Mouse (Mus musculus) liver, embryonic 14.5 days (tissue): ENCODE results near the gene Ntsr1.

ENCODE experiments used
- CTCF ChIP-seq: IDR thresholded peaks from 2 replicates; pipeline ENCODE4 v1.5.1; 2016; ENCODE audit warnings: antibody characterized with exemption, low read depth, control low read depth
- EP300 ChIP-seq: IDR thresholded peaks from 2 replicates; pipeline ENCODE4 v1.6.1; 2016; ENCODE audit warnings: antibody characterized with exemption, low read depth

- TF ChIP-seq EP300 (no peak), CTCF (no peak)
Measured at GRCm38 (mm10) chr2:180501217-180501967, 1.6 kb downstream of the Ntsr1 start.
